Mouse (Mus musculus) kidney, postnatal 4 days (tissue): ENCODE results near the gene Cd180.
"Not testable (repeated sequence)": the region's sequence is repeated elsewhere in the genome, so short reads cannot be mapped to it uniquely, and the experiment has no call there.

Source experiments
- DNase-seq, 2 experiments: peaks; one replicate each; pipeline ENCODE4 v3.0.0; 2021; ENCODE audit warnings: mixed read lengths in 2 of 2

The Cd180 gene

GRCm38 (mm10) chr13:102693341-102693801 is at the start of gene Cd180:
Gene Cd180 (plus strand): TSS chr13:102693558.
- DNase-seq: peak; percentile 24 to 33

GRCm38 (mm10) chr13:102644344-102644743 is 49.0 kb upstream of the Cd180 start:
- DNase-seq: no peak

GRCm38 (mm10) chr13:102644789-102645551 is 48.4 kb upstream of the Cd180 start:
- peak; percentile 74 to 77 for DNase-seq

GRCm38 (mm10) chr13:102646271-102646771 is 47.0 kb upstream of the Cd180 start:
- peak; percentile 43 to 58 for DNase-seq

DNA sequence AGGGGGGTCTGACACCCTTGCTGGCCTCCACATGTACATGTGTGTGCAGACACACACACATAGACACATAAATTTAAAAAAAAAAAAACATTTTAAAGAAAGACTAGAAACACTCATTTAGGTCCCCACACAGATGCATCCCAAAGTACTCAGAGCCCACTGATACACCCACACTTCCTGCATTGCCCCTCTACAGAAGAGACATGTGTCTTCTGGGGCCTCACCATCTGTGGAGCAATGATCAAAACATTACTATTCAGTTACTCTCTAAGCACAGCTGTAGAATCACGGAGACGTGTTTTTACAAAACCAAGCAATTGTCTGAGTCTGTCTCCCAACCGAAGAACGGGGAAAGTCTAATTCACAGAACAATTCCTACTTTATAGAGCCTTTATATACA is 45.8 kb upstream of the Cd180 start:
- no peak for DNase-seq

- no peak for DNase-seq
Observed at GRCm38 (mm10) chr13:102652303-102652889, 41.0 kb upstream of the Cd180 start.

DNA sequence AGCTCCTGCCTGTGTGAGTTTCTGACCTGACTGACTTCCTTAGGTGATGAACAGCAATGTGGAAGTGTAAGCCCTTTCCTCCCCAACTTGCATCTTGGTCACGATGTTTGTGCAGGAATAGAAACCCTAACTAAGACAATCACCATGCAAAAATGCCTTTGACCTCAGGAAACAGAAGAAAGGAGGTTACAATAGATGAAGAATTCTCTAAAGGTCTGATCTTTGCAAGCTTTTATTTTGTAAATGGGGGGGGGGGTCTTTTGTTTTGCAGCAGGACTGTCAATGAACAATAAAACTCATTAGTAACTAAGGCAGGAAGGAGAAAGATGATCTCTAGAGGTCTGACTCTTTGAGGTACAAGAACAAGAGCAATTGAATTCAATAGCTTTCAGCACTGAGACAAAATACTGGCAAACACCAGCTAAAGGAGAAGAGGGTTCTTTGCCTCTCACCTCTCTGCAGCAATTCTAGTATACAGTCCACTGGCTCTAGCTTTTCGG is 38.2 kb upstream of the Cd180 start:
- no peak for DNase-seq

- DNase-seq: peak; percentile 32 to 49
Observed at GRCm38 (mm10) chr13:102656153-102656690, 37.1 kb upstream of the Cd180 start.

- peak in 1 of 2 experiments; percentile 31 for DNase-seq
Observed at GRCm38 (mm10) chr13:102658223-102658839, 35.0 kb upstream of the Cd180 start.

- no peak for DNase-seq
Observed at GRCm38 (mm10) chr13:102664041-102664440, 29.3 kb upstream of the Cd180 start.

- DNase-seq: peak; percentile 36 to 55
Observed at GRCm38 (mm10) chr13:102664843-102665587, 28.3 kb upstream of the Cd180 start.

DNA sequence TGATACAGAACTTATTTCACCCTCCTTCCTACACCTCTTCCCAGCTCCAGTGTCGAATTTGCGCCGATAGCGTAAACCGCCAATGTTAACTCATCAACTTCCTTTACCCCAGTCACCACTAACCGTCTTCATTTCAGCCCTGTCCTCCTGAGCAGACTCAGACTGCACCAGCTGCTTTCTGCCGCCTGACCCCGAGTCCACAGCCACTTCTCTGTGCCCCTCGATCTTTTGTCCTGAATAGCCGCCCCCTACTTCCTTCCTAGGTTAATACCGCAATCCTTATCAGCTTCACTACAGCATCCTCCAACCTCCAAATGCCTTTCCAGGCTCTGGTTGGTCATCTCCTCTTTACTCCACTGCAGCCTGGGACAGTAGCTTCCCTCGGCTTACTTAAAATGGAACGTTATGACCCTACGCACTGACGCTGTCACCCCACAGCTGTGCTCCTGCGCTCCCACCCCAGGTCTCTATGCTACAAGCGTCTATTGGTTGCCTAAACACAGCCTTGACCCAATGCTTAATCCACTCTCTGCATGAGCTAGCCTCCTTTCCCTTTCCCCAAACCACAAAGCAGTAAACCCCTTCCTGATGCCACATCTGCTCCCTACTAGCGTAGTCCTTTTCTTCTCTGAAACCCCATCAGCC is 27.6 kb upstream of the Cd180 start:
- no peak for DNase-seq

DNA sequence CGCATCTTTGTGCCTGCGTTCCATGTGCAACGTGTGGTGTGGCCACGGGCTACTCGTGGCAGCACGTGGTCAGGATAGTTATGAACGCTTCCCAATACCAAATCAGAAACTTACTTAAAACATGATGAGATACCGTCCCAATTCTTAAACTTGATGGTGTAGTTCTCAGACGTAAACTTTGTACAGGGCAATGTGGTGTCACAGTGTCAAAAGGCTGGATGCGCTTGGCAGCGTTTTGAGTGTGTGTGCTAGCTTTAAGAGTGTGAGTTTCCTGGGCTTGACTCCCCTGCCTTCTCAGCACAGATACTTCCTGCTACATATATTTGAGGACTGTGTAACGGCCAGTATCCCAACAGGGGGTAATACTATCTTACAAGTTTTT is 27.1 kb upstream of the Cd180 start:
- no peak for DNase-seq

- no peak for DNase-seq
Observed at GRCm38 (mm10) chr13:102666731-102667130, 26.6 kb upstream of the Cd180 start.

GRCm38 (mm10) chr13:102667401-102667800 is 26.0 kb upstream of the Cd180 start:
- DNase-seq: no peak

DNA sequence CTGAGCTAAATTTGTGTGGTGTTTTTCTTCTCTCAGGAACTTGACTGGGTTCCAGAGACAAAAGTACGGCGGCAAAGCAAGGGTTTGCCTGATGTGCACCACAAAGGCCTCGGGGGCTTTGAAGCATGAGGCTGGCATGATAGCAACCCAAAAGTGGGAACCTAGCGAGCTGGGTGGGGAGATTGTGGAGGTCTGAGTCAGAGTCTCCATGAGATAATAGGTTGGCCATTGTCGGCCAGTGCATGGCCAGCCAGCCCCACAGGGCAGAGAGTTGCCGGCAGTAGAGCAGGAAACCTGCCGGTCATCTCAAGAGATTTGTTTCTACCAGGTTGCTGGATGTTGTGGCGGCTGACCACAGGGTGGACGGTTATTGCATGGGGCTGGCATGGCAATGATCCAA is 25.5 kb upstream of the Cd180 start:
- DNase-seq: no peak

DNA sequence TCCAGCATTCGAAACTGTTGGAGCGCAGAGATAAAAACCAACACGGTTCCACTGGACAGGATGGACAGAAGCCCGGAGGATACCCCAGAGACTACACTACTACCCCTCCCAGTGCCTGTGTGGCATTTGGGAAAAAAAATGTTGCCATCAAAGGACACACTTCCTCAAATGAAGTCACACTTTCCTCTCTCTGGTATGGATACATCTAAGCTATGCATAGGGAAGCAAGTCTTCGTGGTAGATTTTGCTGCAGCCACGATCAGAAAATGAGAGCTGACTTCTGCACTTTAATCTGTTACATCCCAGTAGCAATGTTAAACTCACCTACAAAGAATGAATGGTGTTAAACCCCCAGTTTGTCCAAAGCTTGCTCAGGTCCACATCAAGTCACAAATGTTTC is 24.4 kb upstream of the Cd180 start:
- no peak for DNase-seq

DNA sequence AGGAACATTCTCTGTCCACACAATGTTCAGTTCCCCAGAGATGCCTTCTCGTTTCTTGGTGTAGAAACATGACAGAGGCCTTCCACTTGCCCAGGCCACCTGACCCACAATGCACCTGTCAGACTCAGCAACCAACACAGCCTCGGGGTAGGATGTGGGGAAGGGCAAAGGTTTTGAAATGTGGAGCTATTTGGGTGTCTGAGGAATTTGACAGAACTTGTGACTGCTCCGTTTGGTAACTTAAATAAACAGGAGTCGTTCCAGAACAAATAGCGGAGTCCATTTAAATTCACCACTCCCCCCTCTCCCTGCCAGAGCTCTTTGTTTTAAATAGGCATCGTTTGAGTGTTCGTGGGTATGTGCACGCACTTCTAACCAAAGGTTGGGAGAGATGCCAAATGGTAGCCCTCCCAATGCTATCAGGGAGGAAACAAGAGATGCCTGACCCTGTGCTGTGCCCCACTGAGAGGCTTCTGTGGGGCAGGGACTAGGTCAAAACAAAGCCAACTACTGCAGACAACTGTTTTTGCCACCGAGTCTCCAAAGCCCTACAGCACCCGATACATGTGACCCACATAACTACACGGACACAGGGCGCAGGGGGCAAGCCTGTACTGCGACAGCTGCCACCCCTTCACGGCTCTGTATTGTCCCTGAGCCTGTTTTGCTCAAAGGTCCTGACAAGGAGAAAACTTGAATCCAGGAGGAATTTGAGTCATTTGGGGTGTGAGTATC is 23.7 kb upstream of the Cd180 start:
- peak in 1 of 2 experiments; percentile 42 for DNase-seq

DNA sequence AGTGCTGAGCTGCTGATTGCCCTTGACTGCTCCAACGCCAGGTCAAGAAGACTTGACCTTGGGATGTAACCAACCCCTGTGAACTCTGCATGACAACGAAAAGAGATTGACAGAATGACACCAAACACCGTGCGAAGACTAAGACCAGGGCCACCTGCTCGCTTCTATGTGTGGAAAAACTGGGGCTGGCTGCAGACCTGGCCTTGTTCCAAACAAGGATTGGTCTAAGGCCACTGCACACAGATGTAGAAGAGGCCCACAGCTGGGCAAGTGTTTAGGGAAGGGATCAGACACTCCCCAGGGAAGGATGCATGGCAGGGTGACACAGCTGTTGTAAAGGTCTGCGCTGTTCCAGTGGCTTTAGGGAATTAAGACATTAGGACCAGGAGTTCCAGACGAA is 22.9 kb upstream of the Cd180 start:
- DNase-seq: no peak

GRCm38 (mm10) chr13:102674083-102674482 is 19.3 kb upstream of the Cd180 start:
- no peak for DNase-seq

- not testable (repeated sequence) for DNase-seq
Observed at GRCm38 (mm10) chr13:102677602-102678001, 15.8 kb upstream of the Cd180 start.
